Mouse (Mus musculus): ENCODE data around the gene Fbxo31. TPM values are rescaled to one million over a fixed set of nuclear protein-coding genes. Genes with fewer than 3 reads are reported as not detected.

Gene Fbxo31
- polyA plus RNA-seq, 1 experiment = 38.8 TPM

DNA sequence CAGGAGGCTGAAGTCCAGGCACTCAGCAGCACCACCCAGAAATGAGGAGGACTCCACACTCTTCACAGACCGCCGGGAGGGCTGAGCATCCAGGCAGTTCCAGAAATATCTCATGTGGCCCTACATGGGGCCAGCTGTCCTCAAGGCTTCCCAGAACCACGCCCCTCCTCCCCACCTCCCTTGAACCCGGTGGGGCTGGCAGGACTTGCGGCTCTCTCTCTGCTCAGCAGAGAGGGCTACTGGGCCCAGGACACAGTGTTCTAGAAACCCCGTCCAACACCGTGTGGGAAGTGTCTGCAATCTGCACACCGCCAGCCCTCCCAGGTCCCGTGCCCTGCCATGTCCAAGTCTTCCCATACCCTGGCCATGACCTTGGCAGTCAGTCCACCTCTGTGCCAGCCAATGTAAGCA, 15.7 kb downstream of the Fbxo31 start:
- DNase-seq (ENCODE audit: low read depth) = no peak
- TF ChIP-seq CTCF (IDR thresholded peaks at IDR 0.05; ENCODE audit: borderline replicate concordance, extremely low read depth, insufficient read depth, insufficient read length) (no peak), POLR2A (IDR thresholded peaks at IDR 0.05; ENCODE audit: borderline replicate concordance, extremely low read depth, insufficient read depth, insufficient read length, poor library complexity, severe bottlenecking) (no peak)

DNA sequence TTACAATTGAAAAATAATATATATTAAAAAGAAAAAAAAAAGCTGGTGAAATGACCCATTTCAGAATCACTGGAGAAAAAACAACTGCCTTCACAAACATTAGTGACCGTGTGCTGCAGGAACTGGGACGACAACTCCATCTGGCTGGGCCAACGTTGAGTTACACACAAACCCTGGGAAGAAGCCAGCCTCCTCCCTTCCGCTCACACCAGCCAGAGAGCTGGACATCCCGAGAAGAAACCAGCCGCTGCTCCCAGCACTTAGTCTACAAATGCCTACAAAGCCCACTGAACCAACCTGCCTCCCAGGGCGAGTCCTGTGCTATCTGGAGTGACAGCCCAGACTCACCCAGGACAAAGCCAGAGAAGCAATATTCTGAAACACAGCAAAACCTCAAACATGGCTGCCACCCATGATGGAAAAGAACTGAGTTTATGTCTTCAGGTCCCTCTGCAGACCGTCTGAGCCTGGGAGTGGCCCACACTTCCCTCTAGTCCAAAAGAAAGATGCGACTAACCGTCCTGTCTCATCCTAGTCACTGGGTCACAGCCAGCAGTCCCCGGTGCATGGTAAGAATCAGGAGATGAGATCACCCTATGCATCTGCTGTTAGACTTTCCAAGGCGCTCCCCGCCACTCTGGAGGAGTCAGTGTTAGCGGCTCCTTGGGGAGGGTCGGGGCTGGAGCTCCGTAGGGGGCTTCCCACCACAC, 16.8 kb downstream of the Fbxo31 start:
- DNase-seq (ENCODE audit: low read depth) = no peak
- no peak for TF ChIP-seq CTCF (IDR thresholded peaks at IDR 0.05; ENCODE audit: borderline replicate concordance, extremely low read depth, insufficient read depth, insufficient read length)
- TF ChIP-seq POLR2A (IDR thresholded peaks at IDR 0.05; ENCODE audit: borderline replicate concordance, extremely low read depth, insufficient read depth, insufficient read length, poor library complexity, severe bottlenecking) = no peak

DNA sequence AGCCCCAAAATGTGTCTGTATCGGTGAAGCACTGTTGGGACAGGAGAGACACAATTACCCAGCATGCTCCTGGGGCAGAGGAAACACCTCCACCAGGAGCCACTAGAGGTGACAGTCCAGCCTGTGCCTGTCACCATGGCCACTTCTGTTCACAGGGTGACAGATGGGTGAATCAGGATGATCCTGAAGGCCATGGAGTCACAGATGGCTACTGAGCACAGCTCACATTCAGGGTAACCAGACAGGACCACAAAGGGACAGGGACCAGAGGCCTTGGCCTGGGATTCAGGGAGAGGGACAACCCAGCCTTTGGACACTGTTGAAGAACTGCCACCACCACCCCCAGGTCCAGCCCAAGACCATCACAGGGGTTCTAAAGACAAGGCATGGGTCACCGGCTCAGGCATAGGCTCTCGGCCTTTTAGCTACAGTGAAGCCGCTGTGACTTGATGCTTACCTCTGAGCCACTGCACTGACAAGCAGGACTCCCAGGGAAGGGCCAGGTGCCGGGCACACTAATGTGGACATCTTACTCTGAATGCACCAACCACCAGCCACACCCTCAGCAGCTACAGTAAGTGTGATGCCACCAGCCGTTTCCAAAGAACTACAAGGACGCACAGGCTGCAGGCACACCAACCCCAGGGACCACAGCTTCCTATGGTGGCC, 18.0 kb downstream of the Fbxo31 start:
- no peak for DNase-seq (ENCODE audit: low read depth)
- no peak for TF ChIP-seq CTCF (IDR thresholded peaks at IDR 0.05; ENCODE audit: borderline replicate concordance, extremely low read depth, insufficient read depth, insufficient read length)
- TF ChIP-seq POLR2A (IDR thresholded peaks at IDR 0.05; ENCODE audit: borderline replicate concordance, extremely low read depth, insufficient read depth, insufficient read length, poor library complexity, severe bottlenecking) = no peak

DNA sequence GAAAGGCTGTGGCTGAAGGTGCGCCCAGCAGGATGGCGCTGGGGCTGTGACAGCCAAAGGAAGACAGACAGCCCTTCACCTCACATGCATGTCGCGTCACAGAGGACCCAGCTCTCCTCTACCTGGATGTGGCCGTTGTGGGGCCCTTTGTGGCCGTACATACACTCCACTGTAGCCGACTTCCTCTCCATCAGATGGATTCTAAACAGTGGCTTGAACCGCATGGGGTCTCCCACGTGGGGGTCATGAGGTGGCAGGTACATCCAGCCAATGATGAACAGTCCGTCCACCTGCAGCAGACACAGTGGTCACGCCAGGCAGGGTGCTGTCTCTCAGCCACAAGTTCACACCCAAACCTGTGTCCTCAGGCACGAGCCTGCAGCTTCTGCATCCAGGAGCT, 18.8 kb downstream of the Fbxo31 start:
- no peak for TF ChIP-seq POLR2A (IDR thresholded peaks at IDR 0.05; ENCODE audit: borderline replicate concordance, extremely low read depth, insufficient read depth, insufficient read length, poor library complexity, severe bottlenecking)
- no peak for TF ChIP-seq CTCF (IDR thresholded peaks at IDR 0.05; ENCODE audit: borderline replicate concordance, extremely low read depth, insufficient read depth, insufficient read length)
- DNase-seq (ENCODE audit: low read depth) = no peak

DNA sequence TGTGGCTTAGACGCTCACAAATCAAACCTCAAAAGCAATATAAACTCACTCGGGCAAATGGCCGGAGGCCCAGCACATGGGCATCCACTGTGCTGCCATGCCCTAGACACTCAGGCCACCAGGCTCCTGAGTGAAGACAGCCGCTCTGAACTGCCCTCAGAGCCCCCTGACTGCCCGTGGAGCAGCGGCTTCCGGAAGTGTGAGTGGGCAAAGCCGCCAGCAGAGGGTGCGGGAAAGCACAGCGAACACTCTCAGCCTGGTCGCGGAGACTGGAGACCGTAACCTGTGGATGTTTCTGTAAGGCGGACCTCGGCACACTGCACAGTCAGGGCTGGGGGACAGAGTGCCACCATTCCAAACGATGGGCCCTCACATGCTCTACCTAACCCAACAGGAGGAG, 20.1 kb downstream of the Fbxo31 start:
- TF ChIP-seq CTCF (IDR thresholded peaks at IDR 0.05; ENCODE audit: borderline replicate concordance, extremely low read depth, insufficient read depth, insufficient read length) = no peak
- no peak for TF ChIP-seq POLR2A (IDR thresholded peaks at IDR 0.05; ENCODE audit: borderline replicate concordance, extremely low read depth, insufficient read depth, insufficient read length, poor library complexity, severe bottlenecking)
- DNase-seq (ENCODE audit: low read depth) = no peak

DNA sequence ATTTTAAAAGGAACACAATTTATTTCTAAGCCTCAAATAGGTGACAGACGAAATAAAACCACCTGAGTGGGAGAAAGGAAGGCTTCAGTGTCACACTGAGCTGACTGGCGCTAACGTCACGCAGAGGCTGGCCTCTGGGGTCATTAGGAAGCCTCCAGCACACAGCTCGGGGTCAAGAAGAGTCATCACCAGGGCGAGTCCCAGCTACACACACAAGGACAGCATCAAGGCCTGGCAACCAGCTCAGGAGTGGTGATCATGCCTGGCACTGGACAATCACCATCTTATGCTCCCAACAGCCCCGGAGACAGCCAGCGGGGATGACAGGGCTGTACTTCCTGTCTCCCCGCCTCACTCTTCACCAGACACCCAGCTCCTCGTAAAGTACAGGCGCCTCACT, 20.9 kb downstream of the Fbxo31 start:
- no peak for DNase-seq (ENCODE audit: low read depth)
- no peak for TF ChIP-seq CTCF (IDR thresholded peaks at IDR 0.05; ENCODE audit: borderline replicate concordance, extremely low read depth, insufficient read depth, insufficient read length)
- no peak for TF ChIP-seq POLR2A (IDR thresholded peaks at IDR 0.05; ENCODE audit: borderline replicate concordance, extremely low read depth, insufficient read depth, insufficient read length, poor library complexity, severe bottlenecking)

DNA sequence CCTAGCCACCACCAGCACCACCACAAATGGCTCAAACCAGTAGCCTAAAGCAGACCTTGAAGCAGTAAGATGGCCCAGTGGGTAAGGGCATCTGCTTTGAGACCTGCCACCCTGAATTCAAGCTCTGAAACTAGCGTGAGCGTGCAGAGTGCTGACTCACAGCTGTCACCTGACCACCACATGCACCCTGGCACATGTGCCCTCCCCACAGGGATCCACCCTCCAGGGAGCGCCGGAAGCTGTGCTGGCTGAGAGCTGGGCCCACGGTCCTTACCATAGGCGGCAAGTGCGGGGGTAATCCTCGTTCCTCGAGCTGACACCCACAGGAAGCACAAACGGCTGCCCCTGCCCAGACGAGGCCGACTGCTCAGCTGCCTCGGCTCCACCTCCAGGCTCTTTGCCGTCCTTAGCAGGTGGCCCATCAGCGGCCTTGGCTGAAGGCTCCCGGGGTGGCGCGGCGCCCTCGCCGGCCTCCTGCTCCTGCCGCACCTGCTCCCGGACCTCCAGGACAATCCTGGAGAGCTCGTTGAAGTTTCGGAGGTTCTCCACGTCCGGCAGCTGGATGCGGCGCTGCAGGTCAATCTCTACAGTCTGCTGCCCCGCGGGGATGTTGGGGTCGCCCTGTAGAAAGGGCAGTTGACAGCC, 24.7 kb downstream of the Fbxo31 start:
- DNase-seq (ENCODE audit: low read depth) = no peak
- no peak for TF ChIP-seq POLR2A (IDR thresholded peaks at IDR 0.05; ENCODE audit: borderline replicate concordance, extremely low read depth, insufficient read depth, insufficient read length, poor library complexity, severe bottlenecking)

DNA sequence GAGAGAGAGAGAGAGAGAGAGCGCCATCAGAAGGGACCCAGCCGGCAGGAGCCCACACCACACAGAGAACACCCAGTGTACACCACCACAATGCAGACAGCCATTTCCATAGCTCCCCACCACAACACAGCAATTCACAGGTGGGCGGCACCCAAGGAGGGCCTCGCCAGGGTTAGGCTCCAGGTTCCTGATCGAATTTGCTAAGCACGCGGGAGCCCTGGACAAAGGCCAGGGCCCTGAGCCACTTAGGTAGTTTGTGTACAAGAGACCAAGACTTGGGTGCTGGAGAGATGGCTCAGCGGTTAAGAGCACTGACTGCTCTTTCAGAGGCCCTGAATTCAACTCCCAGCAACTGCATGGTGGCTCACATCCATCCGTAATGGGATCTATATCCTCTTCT, 26.1 kb downstream of the Fbxo31 start:
- DNase-seq (ENCODE audit: low read depth) = no peak
- no peak for TF ChIP-seq POLR2A (IDR thresholded peaks at IDR 0.05; ENCODE audit: borderline replicate concordance, extremely low read depth, insufficient read depth, insufficient read length, poor library complexity, severe bottlenecking)
- no peak for TF ChIP-seq CTCF (IDR thresholded peaks at IDR 0.05; ENCODE audit: borderline replicate concordance, extremely low read depth, insufficient read depth, insufficient read length)

DNA sequence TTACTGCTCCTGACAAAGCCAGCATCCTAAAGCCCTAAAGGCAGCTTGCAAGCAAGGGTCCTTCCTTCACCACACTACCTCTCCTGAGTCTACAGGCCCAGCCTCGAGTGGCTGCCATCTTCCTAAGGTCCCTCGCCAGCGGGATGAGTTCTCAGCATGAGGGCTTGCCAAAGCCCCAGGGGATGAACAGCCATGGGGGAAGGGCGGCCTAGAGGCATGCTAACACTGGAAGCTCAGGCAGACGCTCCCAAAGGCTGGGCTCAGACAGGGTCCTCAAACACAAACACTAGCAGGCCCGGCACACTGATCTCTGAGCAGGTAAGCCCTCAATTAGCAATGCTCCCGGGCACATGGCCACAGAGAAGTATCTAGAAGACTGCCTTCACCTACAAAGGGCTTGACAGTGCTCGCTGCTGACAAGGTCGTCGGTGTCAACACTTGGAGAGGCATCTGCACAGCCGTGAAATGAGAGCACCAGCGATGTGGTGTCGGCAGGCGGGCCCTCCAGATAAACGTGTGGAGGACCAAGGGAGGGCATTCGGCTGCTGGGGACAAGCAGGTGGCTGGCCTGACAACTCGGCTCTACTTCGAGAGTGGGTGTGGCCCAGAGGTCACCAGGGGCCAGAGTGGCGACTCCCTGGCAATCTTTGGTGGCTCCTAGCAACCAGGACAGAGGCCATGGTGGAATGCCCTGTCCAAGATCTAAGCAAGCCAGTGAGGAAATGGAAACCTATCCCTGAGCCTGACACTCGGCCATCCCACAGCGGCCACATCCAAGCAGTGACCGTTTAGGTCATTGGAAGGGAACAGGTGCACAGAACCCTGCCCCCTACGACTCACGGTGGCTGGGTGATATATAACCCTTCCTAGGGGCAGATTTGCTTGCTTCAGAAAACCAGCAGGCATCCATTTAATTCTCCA, 27.3 kb downstream of the Fbxo31 start:
- TF ChIP-seq POLR2A (IDR thresholded peaks at IDR 0.05; ENCODE audit: borderline replicate concordance, extremely low read depth, insufficient read depth, insufficient read length, poor library complexity, severe bottlenecking) (no peak), CTCF (IDR thresholded peaks at IDR 0.05; ENCODE audit: borderline replicate concordance, extremely low read depth, insufficient read depth, insufficient read length) (no peak)
- DNase-seq (ENCODE audit: low read depth) = no peak

DNA sequence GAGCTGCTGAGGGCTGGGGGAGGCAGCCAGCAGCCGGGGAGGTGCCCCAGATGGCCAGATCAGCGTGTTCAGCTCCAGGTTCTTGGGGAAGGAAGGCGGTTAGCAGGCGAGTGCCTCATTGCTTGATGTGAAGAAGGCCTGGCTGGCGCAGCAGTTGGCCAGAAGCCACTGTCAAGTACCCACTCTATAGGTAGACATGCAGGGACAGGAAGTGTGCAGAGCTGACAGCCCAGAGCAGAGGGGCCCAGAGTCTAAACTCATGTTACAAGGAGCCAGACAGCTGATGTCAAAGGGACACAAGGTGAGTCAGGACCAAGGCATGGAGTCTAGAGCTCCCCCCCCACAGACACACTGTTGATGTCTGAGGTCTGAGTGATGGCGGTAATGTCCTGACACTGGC, 28.6 kb downstream of the Fbxo31 start:
- no peak for DNase-seq (ENCODE audit: low read depth)
- no peak for TF ChIP-seq CTCF (IDR thresholded peaks at IDR 0.05; ENCODE audit: borderline replicate concordance, extremely low read depth, insufficient read depth, insufficient read length)
- no peak for TF ChIP-seq POLR2A (IDR thresholded peaks at IDR 0.05; ENCODE audit: borderline replicate concordance, extremely low read depth, insufficient read depth, insufficient read length, poor library complexity, severe bottlenecking)

DNA sequence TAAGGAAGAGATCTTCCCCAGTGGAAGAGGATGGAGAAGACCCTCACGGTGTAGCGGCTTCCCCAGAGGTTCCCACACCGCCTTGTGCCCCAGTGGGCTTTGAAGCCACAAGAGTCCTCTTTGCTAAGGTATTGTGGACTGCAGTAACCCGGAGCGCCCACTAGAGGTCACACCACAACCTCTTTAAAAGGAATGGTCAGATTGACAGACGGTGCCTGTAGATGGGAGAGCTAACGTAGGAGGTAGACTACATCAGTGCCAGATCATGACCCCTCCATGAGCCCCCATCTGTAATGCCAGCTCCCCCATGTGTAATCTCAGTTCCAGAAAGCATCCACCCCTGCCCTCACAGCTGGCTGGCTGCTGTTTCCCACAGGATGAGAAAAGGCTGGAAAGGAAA, 31.5 kb downstream of the Fbxo31 start:
- DNase-seq (ENCODE audit: low read depth) = peak; percentile 86
- TF ChIP-seq CTCF (IDR thresholded peaks at IDR 0.05; ENCODE audit: borderline replicate concordance, extremely low read depth, insufficient read depth, insufficient read length) (peak; percentile 92; the same call in 1 of the 2 replicates), POLR2A (IDR thresholded peaks at IDR 0.05; ENCODE audit: borderline replicate concordance, extremely low read depth, insufficient read depth, insufficient read length, poor library complexity, severe bottlenecking) (no peak)

All from brain, embryonic 14.5 days (tissue).